Mouse (Mus musculus) cerebellum, adult 2 months (tissue): ENCODE measurements at regions not wholly inside any gene's neighbourhood (a gene's known extent, or its start where the extent isn't known, plus 50 kb on each side); places are given as distances from the start of the nearest gene placed in this dataset.

Source experiments
- CTCF ChIP-seq: fragments of 200-500 bp; IDR thresholded peaks from 2 replicates; pipeline ENCODE4 v1.5.1; 2011; ENCODE audit warnings: low read depth, mild to moderate bottlenecking, control low read depth, low read length, moderate library complexity, borderline replicate concordance; ENCODE audit not compliant: insufficient read depth
- POLR2A ChIP-seq: fragments of 200-500 bp; IDR thresholded peaks from 2 replicates; pipeline ENCODE4 v1.6.1; 2011; ENCODE audit warnings: low read length, control low read depth, borderline replicate concordance; ENCODE audit not compliant: insufficient read depth

GRCm38 (mm10) chr11:64647938-64648337 is 211.5 kb upstream of the F930015N05Rik start:
- no peak for TF ChIP-seq CTCF
- TF ChIP-seq POLR2A = no peak
